Mouse (Mus musculus) embryonic facial prominence, embryonic 11.5 days (tissue): ENCODE results near the gene Ckmt1. TPM values are rescaled to one million over a fixed set of nuclear protein-coding genes. Genes with fewer than 3 reads are reported as not detected.

Experiments
- polyA plus RNA-seq: library from polyadenylated mRNA; unstranded; fragments of >200 nt; fragmentation: Nextera tagmentation; extraction: Ambion mirVana; gene quantifications from 2 replicates; pipeline ENCODE4 v1.2.1, GENCODE M21; 2014

Ckmt1 gene
- polyA plus RNA-seq, 1 experiment from 2014 or later: 9.7 TPM

Other genes with a start within 250 kb of the Ckmt1 start
- gene Tgm7, start 247.9 kb upstream of the Ckmt1 start, polyA plus RNA-seq: not detected in 2 replicates
- gene Adal, start 217.3 kb upstream of the Ckmt1 start, polyA plus RNA-seq: 28.2 and 29.0 TPM in 2 replicates
- gene Lcmt2, start 217.1 kb upstream of the Ckmt1 start, polyA plus RNA-seq: 23.0 and 25.2 TPM in 2 replicates
- 60.7 and 65.1 TPM in 2 replicates for gene Tubgcp4, start 187.1 kb upstream of the Ckmt1 start, polyA plus RNA-seq
- gene Zscan29, start 186.6 kb upstream of the Ckmt1 start, polyA plus RNA-seq: 10.2 and 13.6 TPM in 2 replicates
- 84.7 and 88.7 TPM in 2 replicates for gene Trp53bp1, start 86.3 kb upstream of the Ckmt1 start, polyA plus RNA-seq
- 4.0 and 4.8 TPM in 2 replicates for gene Map1a, start 68.1 kb upstream of the Ckmt1 start, polyA plus RNA-seq
- gene Ppip5k1, start 2.3 kb upstream of the Ckmt1 start, polyA plus RNA-seq: 6.9 and 8.3 TPM in 2 replicates
- not detected in 2 replicates for gene Strc, start 29.5 kb downstream of the Ckmt1 start, polyA plus RNA-seq
- gene Pdia3, start 56.1 kb downstream of the Ckmt1 start, polyA plus RNA-seq: 589 and 609 TPM in 2 replicates
- 1.8 and 2.0 TPM in 2 replicates for gene Catsper2, start 56.1 kb downstream of the Ckmt1 start, polyA plus RNA-seq
- 9.5 and 15.2 TPM in 2 replicates for gene Ell3, start 86.6 kb downstream of the Ckmt1 start, polyA plus RNA-seq
- 475 and 478 TPM in 2 replicates for gene Serf2, start 91.5 kb downstream of the Ckmt1 start, polyA plus RNA-seq
- gene Hypk, start 95.6 kb downstream of the Ckmt1 start, polyA plus RNA-seq: 128 and 157 TPM in 2 replicates
- 0.54 and 0.79 TPM in 2 replicates for gene Serinc4, start 99.1 kb downstream of the Ckmt1 start, polyA plus RNA-seq
- 68.2 and 74.6 TPM in 2 replicates for gene Mfap1b, start 116.4 kb downstream of the Ckmt1 start, polyA plus RNA-seq
- gene Mfap1a, start 149.0 kb downstream of the Ckmt1 start, polyA plus RNA-seq: 27.8 and 29.9 TPM in 2 replicates
- gene Wdr76, start 149.0 kb downstream of the Ckmt1 start, polyA plus RNA-seq: 10.1 and 10.2 TPM in 2 replicates